Mouse (Mus musculus) T-helper 17 cell (primary cell): ENCODE measurements around the gene Pvr.

ENCODE experiments used
- in situ Hi-C, 2 experiments: fragments of 300-600 bp; cut with MboI, MseI; formaldehyde crosslinking; loops; 1 replicate in 1 of 2; 2 replicates in 1 of 2; pipeline ENCODE4 v1.15.1; 2025; ENCODE audit warnings: high pct_unique_total_duplicates in 2 of 2

The Pvr gene

GRCm38 (mm10) chr7:19935171-19935751 lies 14.3 kb upstream of the Pvr start:
- in situ Hi-C loops: loop anchor here in 1 of 2 experiments (5.0 to 10.0 kb wide), 2 partner anchors 118 to 530 kb away; partner anchors contain the start of genes Ckm and Klc3

- in situ Hi-C loops: loop anchor here in 1 of 2 experiments (10.0 kb wide), 1 partner anchor 528 kb away; the partner anchor contains the start of genes Ckm and Klc3
Observed at GRCm38 (mm10) chr7:19932877-19933809, 12.2 kb upstream of the Pvr start.

DNA sequence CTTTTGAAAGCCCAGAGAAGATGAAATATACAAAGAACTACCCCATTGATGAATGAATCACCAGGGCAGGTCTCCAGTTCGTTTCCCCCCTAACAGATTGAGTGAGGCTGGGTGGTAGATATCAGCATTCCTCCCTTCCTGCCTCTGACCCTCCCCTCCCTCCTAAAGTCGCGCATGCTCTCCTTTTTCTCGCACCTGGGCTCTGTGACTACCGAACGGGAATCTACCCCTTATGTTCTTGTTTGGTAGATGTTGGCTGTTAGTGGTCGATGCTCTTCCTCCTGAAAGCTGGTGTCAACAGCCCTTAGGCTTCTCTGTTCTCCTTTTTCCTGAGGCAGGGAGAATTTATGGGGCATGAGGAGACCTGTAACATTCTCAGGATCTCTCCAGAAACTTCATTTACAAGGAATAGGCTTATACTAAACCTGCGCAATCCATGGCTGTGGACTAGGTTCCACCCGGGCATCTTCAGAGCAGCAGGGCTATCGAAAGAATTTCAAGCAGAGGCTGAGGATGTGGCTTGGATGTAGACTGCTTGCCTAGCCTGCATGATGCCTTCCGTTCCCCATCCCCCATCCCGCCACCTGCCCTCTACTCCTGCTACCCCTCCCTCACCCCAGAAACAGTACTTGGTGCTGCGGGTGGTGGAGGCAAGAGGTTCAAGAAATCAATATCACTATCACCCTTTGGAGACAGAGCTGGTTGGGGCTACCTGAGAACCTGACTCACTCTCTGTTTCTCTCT lies 11.3 kb upstream of the Pvr start:
- in situ Hi-C loops: loop anchor here in 1 of 2 experiments (10.0 kb wide), 1 partner anchor 528 kb away; the partner anchor contains the start of genes Ckm and Klc3

GRCm38 (mm10) chr7:19930481-19930880 lies 9.5 kb upstream of the Pvr start:
- in situ Hi-C loops: loop anchor here in 1 of 2 experiments (10.0 kb wide), 1 partner anchor 526 kb away; the partner anchor contains the start of genes Ckm and Klc3

- in situ Hi-C loops: loop anchor here (10.0 kb wide), 2 partner anchors 604 to 654 kb away; partner anchors contain the start of gene Vasp (in 1 of the 2)
Observed at GRCm38 (mm10) chr7:19928486-19928885, 7.5 kb upstream of the Pvr start.

DNA sequence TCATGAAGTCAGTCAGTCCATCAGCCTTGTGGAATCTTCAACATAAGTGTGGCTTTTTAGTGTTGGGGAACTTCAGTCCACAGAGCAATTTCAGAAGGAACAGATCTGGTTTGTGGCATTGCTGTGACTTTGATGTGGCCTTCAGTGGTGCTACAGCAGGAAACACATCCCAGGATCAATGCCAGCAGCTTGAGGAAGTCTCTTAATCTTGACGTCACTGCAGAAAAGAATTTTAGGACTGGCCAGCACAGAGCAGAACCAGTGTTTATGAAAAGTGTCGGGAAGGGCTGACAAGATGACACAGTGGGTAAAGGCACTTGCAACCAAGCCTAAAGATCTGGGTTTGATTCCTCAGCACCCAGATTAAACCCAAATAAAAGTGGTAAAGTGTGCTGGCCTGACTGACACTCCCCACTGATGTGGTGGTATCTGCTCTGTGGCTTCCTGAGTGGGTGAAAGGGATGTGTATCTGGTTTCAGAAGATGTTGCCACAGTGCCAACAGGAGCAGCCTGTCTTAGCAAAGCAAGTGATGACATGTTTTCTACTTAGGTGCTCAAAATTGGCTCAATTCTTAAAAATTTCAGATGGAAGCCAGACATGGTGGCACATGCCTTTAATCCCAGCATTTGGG lies 6.0 kb upstream of the Pvr start:
- in situ Hi-C loops: loop anchor here (10.0 kb wide), 2 partner anchors 602 to 652 kb away; partner anchors contain the start of gene Vasp (in 1 of the 2)

GRCm38 (mm10) chr7:19925376-19925775 lies 4.4 kb upstream of the Pvr start:
- in situ Hi-C loops: loop anchor here (10.0 kb wide), 2 partner anchors 601 to 651 kb away; partner anchors contain the start of gene Vasp (in 1 of the 2)

GRCm38 (mm10) chr7:19923797-19924196 lies 2.8 kb upstream of the Pvr start:
- in situ Hi-C loops: loop anchor here (10.0 kb wide), 2 partner anchors 599 to 649 kb away; partner anchors contain the start of gene Vasp (in 1 of the 2)

GRCm38 (mm10) chr7:19923354-19923753 lies 2.4 kb upstream of the Pvr start:
- in situ Hi-C loops: loop anchor here (10.0 kb wide), 2 partner anchors 599 to 649 kb away; partner anchors contain the start of gene Vasp (in 1 of the 2)

GRCm38 (mm10) chr7:19920166-19920505 lies 824 bp downstream of the Pvr start:
- in situ Hi-C loops: loop anchor here (10.0 kb wide), 2 partner anchors 595 to 645 kb away; partner anchors contain the start of gene Vasp (in 1 of the 2)

GRCm38 (mm10) chr7:19914558-19914957 lies 6.4 kb downstream of the Pvr start:
- in situ Hi-C loops: loop anchor here (5.0 kb wide), 1 partner anchor 43 kb away; no protein-coding TSS in a partner anchor

DNA sequence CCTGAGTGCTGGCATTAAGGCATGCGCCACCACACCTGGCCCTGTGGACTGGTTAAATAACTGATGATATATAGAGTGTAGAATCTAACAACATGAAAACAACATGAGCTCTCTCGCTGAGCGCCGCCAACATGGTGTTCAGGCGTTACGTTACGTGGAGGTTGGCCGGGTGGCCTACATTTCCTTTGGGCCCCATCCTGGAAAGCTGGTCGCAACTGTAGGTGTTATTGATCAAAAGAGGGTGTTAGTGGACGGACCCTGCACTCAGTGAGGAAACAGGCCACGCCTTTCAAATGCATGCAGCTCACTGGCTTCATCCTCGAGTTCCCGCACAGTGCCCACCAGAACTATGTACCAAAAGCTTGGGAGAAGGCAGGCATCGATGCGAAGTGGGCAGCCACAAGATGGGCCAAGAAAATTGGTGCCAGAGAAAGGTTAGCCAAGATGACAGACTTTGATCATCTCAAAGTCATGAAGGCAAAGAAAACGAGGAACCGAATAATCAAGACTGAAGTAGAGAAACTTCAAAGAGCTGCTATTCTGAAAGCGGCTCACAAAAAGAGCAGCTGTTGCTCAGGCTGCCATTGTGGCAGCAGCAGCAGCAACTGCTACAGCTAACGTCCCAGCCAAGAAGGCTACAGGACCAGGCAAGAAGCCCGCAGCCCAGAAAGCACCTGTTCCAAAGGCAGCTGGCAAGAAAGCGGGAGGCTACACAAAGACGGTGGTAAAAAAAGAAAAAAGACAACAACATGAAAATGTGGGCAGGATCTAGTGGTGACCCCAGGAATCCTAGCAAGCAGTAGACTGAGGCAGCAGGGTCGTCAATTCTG lies 9.1 kb downstream of the Pvr start:
- in situ Hi-C loops: loop anchor here (5.0 kb wide), 1 partner anchor 45 kb away; no protein-coding TSS in a partner anchor

GRCm38 (mm10) chr7:19911292-19911658 lies 9.7 kb downstream of the Pvr start:
- in situ Hi-C loops: loop anchor here (5.0 kb wide), 1 partner anchor 46 kb away; no protein-coding TSS in a partner anchor

- in situ Hi-C loops: loop anchor here (5.0 kb wide), 1 partner anchor 47 kb away; no protein-coding TSS in a partner anchor
Observed at GRCm38 (mm10) chr7:19910421-19911291, 10.3 kb downstream of the Pvr start.

- in situ Hi-C loops: no loop called here
Observed at GRCm38 (mm10) chr7:19889881-19890280, 31.1 kb downstream of the Pvr start.

GRCm38 (mm10) chr7:19887849-19888248 lies 33.1 kb downstream of the Pvr start, which contains the start of gene Ceacam19:
TSS of gene Ceacam19 (minus strand) at chr7:19887965.
- in situ Hi-C loops: no loop called here

DNA sequence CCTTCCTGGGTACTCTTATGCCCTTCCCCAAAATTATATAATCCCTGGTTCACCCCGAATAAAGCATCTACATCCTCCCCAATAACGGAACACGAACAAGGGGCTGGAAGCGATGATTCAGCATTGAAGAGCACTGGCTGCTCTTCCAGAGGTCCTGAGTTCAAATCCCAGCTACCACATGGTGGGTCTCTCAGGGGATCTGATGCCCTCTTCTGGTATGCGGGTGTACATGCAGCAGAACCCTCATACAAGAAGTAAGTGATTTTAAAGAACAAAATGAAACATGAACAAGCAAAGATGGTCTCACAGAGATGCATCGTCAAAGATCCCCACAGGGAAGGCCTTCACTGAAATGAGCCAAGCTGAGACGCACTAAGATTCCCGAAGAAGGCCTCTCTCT lies 40.2 kb downstream of the Pvr start:
- in situ Hi-C loops: no loop called here

DNA sequence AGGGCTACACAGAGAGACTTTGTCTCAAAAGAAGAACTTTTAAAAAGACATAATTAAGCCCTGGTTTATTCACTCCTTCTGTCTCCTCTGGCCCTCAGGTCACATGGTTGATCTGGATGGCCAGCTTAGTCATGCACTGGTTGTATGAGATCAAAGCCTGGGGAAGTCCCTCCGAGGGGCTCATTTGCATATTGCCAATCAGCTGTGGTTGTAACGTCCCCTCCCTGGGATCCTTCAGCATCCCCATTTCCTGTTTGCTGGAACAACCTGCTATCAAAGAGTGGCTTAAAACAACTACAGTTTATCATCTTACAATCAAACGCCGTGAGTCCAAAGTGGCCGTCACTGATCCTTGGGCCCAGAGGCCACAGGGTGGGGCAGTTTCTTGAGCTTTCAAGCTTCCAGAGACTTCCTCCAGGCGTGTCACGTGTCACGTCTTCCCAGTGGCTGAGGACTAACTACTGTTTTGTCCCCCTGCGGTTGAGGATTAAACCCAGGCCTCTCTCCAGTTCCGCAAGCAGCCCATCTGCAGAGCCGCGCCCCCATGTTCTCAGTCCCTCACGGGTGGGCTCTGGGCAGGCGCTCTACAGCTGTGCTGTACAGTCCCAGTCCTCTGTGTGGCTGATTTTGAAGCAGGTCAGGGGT lies 44.1 kb downstream of the Pvr start:
- in situ Hi-C loops: no loop called here
